Mouse (Mus musculus): Measurements from ENCODE around the gene Hdac8. TPM values are rescaled to one million over a fixed set of nuclear protein-coding genes. Genes with fewer than 3 reads are reported as not detected.

Gene Hdac8
- total RNA-seq (2015), result 4.0 and 5.8 TPM in 2 replicates
- total RNA-seq (2017), result 6.0 and 7.0 TPM in 2 replicates

DNA sequence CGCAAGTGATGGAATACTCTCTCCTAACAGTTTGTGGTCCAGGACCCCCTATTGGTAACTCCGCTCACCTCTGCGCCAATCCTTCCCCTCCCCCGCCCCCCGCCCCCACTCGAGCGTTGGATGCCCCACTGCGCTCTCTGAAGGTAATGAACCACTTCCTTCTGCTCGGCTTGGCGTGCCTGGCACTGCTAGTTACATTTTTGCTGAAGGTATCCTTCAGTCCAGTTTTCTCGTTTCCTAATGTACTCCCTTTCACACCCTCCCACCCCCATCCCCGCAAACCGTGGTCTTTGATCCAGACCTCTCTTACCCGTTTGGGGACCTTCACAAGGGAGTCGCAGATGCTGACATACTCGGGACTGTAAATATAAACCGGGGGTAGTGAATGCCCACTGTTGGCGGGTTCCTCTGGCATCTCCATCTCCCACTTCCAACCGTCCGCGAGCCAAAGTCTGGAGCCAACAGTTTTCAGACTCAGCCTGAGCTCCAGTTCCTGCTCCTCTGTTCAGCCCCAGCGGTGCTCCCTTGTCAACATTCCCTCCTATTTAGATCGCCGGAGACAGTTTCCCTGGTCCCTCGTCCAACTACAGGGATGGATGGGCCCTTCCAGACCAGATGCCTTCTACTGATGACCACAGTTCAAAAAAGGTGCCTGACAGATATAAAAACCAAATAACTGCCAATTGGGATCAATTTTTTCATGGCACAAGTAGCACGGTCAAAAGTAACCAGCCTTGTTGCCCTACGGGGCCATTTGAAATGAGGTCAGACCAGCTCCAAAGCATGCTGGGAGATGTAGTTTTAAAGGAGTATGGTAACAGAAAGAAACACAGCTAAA, at the start of gene Hdac8:
Hdac8 (minus strand) TSS at position 716 of the 838 bp plus-strand sequence.
- ATAC-seq (ENCODE audit: poor library complexity, severe bottlenecking), result peak; percentile 94

DNA sequence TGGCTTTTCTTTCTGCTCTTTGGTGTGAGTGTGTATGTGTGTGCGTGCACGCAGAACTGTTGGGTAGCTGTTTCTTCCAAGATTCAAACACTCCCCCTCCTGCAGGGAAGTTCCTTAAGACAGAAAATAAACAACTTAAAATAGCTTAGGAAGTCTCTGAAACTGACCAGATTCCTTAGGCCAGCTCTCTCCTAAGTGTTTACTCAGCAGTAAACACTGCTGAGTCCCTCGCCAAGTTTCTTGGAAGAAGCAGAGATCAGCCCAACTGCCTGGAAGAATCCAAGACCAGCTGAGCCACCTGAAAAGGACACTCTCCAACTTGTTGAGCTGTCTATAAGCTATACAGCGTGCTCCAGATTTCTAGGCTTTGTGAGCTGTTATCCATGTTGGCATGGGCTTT, 4.0 kb upstream of the Hdac8 start:
- ATAC-seq (ENCODE audit: poor library complexity, severe bottlenecking), result no peak

DNA sequence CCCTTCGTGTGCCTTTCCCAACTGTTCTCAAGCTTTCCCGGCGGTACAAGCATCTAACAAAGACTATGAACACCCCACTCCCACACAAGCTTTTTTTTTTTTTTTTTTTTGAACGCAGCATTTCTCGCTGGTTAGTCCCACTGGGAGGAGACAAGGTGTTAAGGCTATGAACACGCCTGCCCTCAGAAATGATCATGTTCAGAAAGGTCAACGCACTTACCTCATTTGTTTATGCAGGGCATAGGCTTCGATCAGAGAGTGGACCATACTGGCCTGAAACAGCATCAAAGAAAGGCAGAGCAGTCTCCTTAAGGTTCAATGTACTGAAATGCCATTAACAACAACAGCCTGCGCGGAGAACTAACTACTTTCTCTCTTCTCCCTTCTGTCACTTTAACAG, 980 bp downstream of the Hdac8 start:
- no peak for ATAC-seq (ENCODE audit: poor library complexity, severe bottlenecking)

DNA sequence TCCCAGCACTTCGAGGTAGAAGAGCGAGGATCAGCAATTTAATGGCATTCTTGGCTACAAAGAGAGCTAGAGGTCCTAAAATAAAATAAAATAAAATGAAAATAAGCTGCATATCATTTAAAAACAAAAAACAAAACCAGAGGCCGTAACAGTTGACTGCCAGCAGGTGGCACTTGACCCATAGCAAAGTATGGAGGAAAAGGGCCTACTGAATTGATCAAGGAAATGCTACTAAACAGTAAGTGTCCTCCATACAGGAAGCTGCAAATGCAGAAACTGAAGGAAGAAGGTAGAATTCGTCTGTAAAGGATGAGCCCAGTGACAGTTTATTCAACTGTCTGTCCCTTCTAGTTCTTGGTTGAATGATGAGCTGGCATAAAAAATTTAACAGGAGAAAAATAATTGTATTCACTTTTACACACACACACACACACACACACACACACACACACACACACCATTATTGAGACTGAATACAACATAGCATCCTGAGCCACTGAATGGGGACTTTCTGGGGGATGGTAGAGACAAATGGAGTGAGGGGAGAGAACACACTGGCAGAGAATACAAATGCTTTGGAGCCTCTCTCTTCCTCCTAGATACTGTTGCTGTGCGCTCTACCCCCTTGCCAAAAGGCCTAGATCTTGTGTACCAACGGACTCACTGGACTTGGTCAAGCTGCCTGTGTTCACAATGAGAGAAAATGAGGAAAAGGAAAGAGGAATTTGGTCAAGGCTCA, 11.0 kb downstream of the Hdac8 start:
- peak; percentile 45; the same call in 1 of the 2 replicates for ATAC-seq (ENCODE audit: poor library complexity, severe bottlenecking)

DNA sequence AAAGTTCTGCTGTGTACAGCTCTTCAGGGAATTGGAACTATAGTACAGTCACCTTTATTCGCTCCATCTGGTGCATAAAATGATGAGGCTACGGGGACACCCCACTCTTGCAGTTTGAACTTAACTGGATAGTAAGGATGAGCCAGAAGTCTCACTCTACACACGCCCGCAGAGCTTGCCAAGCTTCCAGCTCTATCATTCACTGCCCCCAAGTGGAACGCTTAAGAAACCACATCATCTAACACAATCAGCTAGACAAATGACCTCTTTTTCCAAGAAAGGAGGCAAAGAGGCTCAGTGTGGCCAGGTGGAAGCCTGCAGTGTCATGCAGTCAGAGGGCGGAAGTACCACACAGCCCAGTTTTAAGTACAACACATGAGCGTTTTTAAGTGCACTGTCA, 19.6 kb downstream of the Hdac8 start:
- ATAC-seq (ENCODE audit: poor library complexity, severe bottlenecking), result no peak

DNA sequence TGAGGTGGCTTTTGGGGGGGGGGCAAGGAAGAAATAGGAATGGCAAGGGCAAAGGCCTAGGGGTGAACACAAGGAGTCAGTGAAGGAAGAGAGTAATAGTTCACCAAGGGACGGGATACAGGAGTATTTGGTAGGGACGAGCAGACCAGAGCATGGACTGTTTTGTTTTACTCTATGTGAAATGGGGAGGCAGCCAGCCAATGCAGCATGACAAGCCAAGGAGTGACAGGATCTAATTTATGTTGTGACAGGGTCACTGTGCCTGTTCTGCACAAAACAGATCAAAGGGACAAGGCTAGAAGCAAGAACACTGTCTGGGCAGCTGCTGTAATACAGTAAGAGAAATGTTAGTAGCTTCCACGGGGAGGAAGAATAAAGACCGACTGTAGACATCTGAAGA, 25.5 kb downstream of the Hdac8 start:
- no peak for ATAC-seq (ENCODE audit: poor library complexity, severe bottlenecking)

DNA sequence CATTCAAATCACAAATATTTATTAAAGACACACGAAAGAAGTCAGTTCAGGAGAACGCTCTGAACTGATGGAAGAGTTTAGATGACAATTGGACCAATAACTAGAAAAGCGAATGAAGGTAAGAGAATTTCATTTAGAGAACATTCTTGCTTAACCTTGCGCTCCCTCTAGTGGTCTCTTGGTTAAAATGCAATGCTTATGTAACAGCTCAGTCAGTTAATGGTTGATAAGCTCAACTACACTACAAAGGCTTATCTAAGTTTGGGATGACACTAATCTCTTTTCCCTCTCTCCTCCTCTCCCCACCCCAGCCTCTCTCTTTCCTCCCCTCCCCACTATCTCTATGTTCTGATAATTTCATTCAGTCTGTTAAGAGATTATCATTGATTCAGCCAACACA, 26.2 kb downstream of the Hdac8 start:
- ATAC-seq (ENCODE audit: poor library complexity, severe bottlenecking), result no peak

DNA sequence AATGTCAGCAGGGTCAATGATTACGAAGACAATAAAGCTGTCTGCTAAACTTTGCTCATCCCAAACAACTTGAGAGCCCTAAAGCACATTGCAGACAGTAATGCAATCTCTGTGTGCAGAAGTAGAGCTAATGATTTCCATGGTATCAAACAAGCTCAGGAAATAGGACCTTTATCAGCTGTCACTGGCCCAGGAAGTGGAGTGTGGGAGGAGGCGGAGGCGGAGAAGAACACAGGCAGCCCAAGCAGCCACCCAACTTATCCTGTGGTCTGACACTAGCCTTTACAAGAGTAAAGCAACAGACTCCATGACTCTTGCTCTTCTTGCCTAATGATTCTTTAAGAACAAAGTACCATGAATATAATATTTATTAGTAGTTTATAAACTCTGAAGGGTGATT, 26.7 kb downstream of the Hdac8 start:
- ATAC-seq (ENCODE audit: poor library complexity, severe bottlenecking), result no peak

DNA sequence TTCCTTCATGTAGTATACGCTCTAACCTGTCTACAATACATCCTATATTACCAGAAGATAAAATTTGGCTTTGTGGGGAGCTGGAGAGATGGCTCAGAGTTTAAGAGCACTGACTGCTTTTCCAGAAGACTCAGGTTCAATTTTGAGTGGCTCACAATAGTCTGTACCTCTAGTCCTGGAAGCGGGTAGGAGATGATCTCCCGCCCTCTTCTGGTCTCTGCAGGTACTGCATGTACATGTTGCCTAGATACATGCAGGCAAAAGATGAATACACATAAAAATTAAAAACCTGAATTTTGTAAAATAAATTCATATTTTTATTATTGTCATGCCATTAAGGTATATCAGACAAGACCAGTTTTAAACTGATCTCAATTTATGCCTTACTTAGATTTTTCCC, 28.4 kb downstream of the Hdac8 start:
- ATAC-seq (ENCODE audit: poor library complexity, severe bottlenecking), result peak; percentile 60; the same call in 1 of the 2 replicates

DNA sequence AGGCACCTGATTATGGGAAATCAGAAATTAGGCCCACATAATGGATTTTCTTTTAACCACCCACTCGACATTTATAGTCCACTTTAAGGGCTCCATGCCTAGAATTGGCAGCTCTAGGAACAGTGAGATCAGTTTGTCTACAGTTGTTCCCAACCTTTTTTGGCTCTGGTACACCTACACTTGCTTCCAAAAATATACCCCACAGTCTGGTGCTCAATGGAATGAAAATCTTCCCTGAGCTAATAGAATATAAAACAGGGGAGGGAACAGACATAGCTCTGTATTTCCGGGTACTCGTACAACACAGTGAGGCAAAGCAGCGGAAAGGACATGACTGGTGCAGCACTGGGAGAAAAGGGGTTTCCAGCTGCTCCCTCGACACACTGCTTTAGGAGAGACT, 29.6 kb downstream of the Hdac8 start:
- ATAC-seq (ENCODE audit: poor library complexity, severe bottlenecking), result no peak

DNA sequence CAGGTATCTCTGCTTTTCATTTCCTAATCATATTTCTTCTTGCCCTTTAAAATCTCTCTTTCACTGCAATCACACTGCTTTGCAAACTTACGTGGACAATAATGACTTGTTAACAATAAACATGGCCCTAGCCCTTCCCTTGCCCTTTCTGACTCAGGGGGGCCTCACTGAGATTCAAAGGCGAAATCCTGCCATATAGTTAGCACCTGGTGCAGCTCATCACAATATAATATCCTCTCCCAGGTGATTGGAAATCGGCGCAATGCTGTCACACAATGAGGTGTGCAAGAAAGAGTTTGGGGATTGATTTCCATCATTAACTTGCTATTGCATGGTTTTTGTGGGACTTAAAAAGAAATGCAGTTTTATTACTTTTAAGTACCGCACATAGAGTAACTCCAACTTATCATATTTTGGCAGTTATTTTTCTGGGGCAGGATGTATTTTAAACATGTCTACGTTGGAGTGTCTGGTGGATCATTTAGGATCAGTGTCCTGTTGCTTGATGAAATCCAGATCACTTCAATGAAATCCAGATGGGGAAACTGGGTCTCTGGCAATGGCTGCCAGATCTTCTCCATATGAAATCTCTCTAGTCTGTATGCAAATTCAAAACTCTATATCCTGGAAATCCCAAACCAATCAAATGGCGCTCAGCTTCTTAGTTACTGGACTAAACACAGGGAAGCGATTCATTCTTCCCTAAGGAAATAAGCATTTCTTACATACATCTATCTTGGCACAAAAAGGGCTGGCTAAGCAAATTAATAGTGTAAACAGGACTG, 86.6 kb downstream of the Hdac8 start:
- ATAC-seq (ENCODE audit: poor library complexity, severe bottlenecking), result no peak

DNA sequence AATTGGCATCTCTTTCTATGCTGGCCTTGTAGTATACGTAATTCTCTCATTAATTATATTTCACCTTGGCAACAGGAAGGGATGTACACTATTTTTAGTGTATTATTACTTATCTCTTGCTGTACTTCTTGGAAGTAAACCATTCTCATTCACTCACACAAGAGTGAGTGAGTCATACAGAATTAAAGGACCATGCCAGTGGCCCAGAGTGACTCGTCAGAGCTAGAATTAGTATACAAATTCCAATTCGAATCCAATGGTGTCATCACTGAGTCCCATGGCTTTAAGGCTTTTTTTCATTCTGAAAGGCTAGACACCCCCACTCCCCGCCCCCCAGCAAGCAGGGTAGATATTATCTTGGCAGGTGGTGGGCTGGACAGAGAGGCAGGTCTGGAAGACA, 88.2 kb downstream of the Hdac8 start:
- no peak for ATAC-seq (ENCODE audit: poor library complexity, severe bottlenecking)

DNA sequence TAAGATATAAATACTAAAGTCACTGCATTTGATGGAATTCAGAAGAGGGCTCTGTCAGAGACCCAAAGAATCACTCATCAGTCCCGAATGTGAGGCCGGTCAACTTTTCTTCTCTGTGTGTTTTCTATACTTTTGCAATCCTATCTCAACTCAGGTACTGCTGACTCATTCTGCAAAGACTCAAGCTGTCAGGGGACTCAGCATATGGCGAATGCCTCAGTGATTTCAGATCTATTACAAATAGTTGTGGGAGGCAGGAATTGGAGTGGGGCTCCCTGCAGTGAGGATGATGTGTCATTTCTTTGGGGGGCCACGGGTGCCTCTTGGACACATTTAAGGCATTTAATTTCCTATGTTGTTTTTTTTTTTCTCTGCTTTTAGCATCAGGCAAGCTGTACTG, 88.8 kb downstream of the Hdac8 start:
- ATAC-seq (ENCODE audit: poor library complexity, severe bottlenecking), result no peak

DNA sequence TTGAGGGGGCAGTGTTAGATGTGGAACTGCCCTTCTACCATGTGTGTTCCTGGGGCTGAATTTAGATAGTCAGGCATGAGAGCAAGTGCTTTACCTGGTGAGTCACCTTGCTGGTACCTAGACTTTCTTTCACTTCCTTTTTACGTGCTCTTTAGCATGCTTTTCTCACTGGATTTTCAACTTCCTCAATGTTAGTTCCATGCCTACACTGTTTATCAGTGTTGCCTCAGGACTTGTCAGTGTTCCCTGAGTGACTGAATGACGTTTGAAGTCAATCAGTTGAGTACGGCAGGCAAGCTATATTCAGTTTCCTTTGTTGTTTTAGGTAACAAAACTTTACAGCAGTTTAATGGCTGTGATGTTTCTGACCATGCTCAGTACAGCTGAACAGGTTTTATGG, 120.4 kb downstream of the Hdac8 start:
- no peak for ATAC-seq (ENCODE audit: poor library complexity, severe bottlenecking)

DNA sequence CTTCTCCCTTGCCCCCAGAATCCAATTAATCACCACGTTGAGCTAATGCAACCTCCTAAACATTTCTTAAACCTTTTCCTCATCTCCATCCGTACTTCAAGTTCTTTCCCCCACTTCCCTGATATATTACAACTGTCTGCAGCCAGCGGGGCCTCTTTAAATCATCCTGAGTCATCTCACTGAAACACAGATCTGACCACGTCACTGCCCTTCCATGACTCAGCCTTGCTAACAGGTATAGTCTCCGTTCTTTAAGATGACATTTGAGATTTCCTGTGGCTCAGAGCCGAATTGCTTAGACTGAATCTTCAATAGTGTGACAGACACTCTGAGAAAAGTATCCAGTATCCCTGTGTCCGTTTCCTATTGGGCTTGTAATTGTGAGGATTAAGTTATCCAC, 122.0 kb downstream of the Hdac8 start:
- ATAC-seq (ENCODE audit: poor library complexity, severe bottlenecking), result no peak

DNA sequence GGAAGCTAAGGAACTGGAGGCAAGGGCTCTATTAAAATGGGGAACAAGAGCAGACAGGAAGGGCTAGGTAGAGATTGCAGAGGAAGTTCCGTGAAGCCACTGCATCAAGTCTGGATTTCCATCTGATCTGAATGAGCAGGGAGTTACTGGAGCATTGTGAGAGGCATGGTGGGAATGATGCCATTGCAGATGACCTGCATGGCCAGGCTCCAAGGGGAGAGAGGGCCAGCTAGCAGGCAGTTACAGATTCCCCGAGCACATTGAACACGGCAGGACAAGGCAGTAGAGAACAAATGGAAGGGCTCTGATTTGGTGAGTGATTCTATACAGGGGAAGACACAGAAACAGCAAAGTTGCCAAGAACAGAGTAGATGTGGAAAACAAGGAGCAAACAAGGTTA, 138.6 kb downstream of the Hdac8 start:
- ATAC-seq (ENCODE audit: poor library complexity, severe bottlenecking), result no peak

DNA sequence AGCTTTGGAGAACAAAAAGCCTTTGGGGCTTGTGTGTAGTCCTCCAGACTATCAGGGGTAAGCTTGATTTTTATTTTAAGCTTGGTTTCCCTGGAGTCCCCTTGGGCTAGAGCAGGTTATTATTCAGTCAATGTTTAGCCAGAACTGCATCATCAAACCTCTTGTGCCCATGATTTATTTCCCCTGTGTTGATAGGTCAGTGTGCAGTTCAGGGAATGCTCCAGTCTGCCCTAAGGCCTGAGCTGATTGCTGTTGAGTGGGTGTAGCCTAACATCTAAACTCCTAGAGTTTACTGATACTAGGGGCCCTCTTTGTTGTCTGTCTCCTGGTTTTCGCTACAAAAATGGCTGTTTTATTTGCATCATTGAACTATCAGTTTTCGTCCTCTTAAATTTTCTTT, 142.9 kb downstream of the Hdac8 start:
- ATAC-seq (ENCODE audit: poor library complexity, severe bottlenecking), result no peak

DNA sequence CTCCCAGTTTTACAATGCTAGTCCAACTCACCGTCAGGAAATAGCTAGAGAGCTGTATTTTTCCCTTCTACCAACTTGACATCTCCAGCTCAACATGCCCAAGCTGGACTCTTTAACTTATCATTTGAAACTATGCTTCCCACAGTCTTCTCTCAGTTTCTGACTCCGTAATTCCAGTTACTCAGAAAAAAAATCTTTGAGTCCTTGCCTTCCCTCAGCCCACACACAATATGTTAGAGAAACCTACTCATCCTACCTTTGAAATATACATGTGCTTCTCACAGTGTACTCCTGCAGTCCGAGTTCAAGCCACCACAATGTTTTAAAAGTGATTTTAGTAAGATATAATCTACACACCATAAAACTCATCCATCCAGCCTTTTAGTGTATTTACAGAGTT, 151.7 kb downstream of the Hdac8 start:
- no peak for ATAC-seq (ENCODE audit: poor library complexity, severe bottlenecking)

DNA sequence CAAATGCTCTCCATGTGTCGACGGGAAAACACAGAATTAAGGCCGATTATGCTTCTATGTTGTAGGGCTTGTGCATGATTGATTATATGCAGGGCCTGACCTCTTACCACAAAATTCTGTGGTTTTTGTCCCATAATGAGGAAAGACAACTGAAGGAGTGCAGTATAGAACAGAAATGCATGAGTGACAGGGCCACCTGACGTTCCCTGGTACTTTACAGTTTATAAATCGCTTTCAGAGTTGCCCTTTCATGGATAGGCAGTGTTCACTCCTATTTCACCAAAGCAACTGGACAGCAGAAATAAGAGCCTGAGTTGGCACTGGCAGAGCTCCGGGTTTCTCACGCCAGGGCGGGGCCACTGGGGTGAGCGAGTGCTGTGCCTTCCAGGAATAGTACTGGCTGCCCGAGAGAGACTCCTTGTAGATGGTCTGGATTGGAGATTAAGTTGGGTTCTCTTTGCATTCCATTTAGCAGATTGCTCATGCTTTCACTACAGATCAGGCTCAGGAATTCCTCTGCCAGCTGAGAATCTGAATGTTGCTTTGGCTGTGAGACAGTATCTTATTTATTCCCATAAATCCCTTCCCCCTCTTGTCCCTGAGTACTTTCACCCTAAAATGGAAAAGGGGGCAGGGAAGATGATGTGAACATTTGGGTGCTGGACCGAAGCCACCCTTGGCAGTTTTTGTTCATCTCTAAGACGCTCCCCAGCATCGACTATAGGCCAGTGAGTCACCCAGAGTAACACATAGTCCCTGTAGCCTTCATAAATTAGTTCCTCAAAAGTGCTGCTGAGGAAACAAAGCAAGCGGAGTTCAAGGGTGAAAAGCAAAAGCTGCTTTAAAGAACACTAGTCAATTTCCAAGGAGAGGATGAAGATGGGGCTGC, 155.1 kb downstream of the Hdac8 start:
- no peak for ATAC-seq (ENCODE audit: poor library complexity, severe bottlenecking)

DNA sequence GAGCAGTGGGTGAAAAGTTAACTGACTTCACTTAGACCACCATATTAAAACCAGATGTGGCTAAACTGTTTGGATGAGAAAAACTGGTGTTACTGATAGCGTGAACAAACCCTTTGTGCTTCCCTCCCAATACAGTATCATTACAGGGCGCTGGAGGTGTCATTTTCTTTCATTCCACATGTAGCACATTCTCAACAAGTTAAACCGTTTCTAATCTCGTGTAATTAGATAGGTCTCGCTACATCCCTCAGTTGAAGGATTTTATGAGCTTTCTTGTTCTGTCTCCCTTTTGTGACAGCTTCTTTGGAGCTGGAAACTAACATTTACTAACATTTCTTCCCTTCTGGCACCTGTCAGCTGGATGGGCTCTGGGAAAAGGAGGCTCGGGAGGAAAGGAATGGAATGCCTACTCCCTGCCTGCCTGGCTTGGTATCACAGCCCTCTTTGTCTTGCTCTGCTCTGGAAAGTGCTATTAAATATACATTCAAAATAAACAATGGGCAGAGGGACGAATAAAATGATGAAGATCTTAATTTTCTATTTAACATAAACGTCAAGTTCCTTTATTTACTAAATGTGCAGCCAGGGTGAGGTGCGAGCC, 156.2 kb downstream of the Hdac8 start:
- no peak for ATAC-seq (ENCODE audit: poor library complexity, severe bottlenecking)

Measured in megakaryocyte, adult 5-6 weeks (primary cell).